Mouse (Mus musculus): ENCODE data around the gene Pold4.

DNA sequence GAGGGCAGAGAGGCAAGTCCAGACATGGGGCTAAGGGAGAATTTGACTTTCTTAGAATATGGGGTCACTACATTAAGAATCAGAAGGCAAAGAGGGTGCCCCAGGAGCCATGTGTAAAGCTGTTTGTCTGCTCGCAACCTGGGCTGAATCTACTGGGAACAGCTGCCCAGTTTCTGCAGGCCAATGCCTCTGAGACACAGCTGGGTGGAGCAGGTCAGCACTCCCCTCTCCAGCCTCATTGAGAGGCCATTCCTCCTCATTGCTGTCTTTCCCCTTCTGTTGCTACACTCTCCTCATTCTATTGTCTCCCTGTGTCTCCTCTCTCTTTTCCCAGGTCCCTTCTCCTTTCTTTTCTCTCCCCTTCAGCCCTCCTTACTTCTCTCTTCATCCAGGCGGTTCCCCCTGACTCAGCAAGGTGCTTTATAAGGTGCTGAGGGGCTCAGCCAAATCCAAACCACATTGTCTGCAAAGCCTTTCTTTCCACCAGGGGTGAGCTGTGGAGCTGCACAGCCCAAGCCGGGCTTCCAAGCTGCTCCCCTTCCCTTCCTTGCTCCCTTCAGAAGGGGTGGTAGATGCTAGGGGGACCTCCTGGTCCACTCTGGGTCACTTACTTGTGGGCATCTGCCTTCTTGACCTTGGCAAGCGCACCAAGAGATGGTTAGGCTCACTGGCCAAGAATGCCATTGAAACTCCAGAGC, 19.7 kb upstream of the Pold4 start:
- TF ChIP-seq POLR2A (IDR thresholded peaks at IDR 0.05; ENCODE audit: extremely low read depth, insufficient read depth, low read length) (no peak), CTCF (IDR thresholded peaks at IDR 0.05; ENCODE audit: extremely low read depth, insufficient read depth, low read length) (no peak)

All from cortical plate, adult 2 months (tissue).